Mouse (Mus musculus) cortical plate, adult 2 months (tissue): ENCODE results near the gene Bcas3.

ENCODE experiments used
- CTCF ChIP-seq: fragments of 200-500 bp; IDR thresholded peaks from 2 replicates; pipeline ENCODE4 v1.5.1; 2011; ENCODE audit warnings: mild to moderate bottlenecking, control low read depth, low read length; ENCODE audit not compliant: insufficient read depth; ENCODE audit errors: extremely low read depth
- POLR2A ChIP-seq: fragments of 200-500 bp; IDR thresholded peaks from 2 replicates; pipeline ENCODE4 v1.6.1; 2011; ENCODE audit warnings: mild to moderate bottlenecking, low read length, control low read depth; ENCODE audit not compliant: insufficient read depth; ENCODE audit errors: extremely low read depth

GRCm38 (mm10) chr11:85840803-85841145 lies 487.8 kb downstream of the Bcas3 start:
- no peak for TF ChIP-seq POLR2A
- TF ChIP-seq CTCF: no peak
